Mouse (Mus musculus) liver, postnatal 0 days (tissue): Measurements from ENCODE around the gene Vps13a.

Experiments used
- CTCF ChIP-seq: sonication (generic); IDR thresholded peaks from 2 replicates; pipeline ENCODE4 v1.5.1; 2016; ENCODE audit warnings: antibody characterized with exemption, low read depth
- EP300 ChIP-seq: IDR thresholded peaks from 2 replicates; pipeline ENCODE4 v1.6.1; 2016; ENCODE audit warnings: antibody characterized with exemption, low read depth, mild to moderate bottlenecking

GRCm38 (mm10) chr19:16580501-16580900 lies 200.2 kb downstream of the Vps13a start:
- no peak for TF ChIP-seq CTCF
- TF ChIP-seq EP300: no peak
